In genomic region chr7:16063490-16063889, GRCm38 (mm10) we compare ENCODE assay signal across 13 mouse cellular contexts. TPM values are rescaled to one million over a fixed set of nuclear protein-coding genes. Genes with fewer than 3 reads are reported as not detected.
DNase-seq lines count a peak whose midpoint lies in the region; ATAC-seq and TF ChIP-seq lines count a peak whose summit lies in the region.
"Had no signal": no experiment of that assay in that cellular context is flagged by ENCODE, and none has a peak within 500 bp of the region (broad histone marks: within the 10 kb centered on the region; RNA-seq: fewer than 3 reads in every experiment).

No protein-coding gene starts in this region.

- H3K9me3 ChIP-seq in liver, embryonic 14.5 days (ENCODE audit: control insufficient read depth, low read length), result no peaks in the 10 kb centered on the region; the same call in 1 of the 2 replicates

- peak; percentile 63 for TF ChIP-seq CTCF in layer of hippocampus, adult 2 months (conservative IDR thresholded peaks at IDR 0.05)
- TF ChIP-seq CTCF in liver, embryonic 14.5 days (IDR thresholded peaks at IDR 0.05; ENCODE audit: low read depth), result peak; percentile 73

- peaks cover 9% of the 10 kb centered on the region for H3K27me3 ChIP-seq in liver, embryonic 14.5 days (ENCODE audit: control insufficient read depth, insufficient read depth, low read length)

- no peak for ATAC-seq in liver, embryonic 14.5 days (ENCODE audit: insufficient read depth)
- ATAC-seq: activated CD4-positive, CD25-positive, alpha-beta regulatory T cell, adult 4 months; midbrain, embryonic 16.5 days had no signal

- WGBS in liver, embryonic 14.5 days (ENCODE audit: insufficient replicate concordance), result 35% methylated on average over 4 of the region's 4 CpGs

- H3K4me1 ChIP-seq in liver, embryonic 14.5 days (replicated peaks; ENCODE audit: control insufficient read depth in 2 of 2, insufficient read depth in 2 of 2, low read length in 1 of 2), result no peaks in the 10 kb centered on the region
- H3K4me1 ChIP-seq: forebrain, embryonic 12.5 days; liver, embryonic 13.5 days had no signal

- no peaks in the 10 kb centered on the region for H3K36me3 ChIP-seq in liver, embryonic 14.5 days (replicated peaks; ENCODE audit: control insufficient read depth, insufficient read depth, low read depth)
- H3K36me3 ChIP-seq: forebrain, embryonic 12.5 days; liver, embryonic 13.5 days had no signal

- H3K4me2 ChIP-seq in liver, embryonic 14.5 days (ENCODE audit: low read depth), result no peak overlapping the region
- H3K4me2 ChIP-seq: forebrain, embryonic 12.5 days; liver, embryonic 13.5 days had no signal

- H3K4me3 ChIP-seq in layer of hippocampus, adult 2 months, result no peak overlapping the region
- no peak overlapping the region for H3K4me3 ChIP-seq in liver, embryonic 14.5 days (ENCODE audit: insufficient read depth in 1 of 2, low read depth in 2 of 2, low read length in 2 of 2)
- H3K4me3 ChIP-seq: forebrain, embryonic 12.5 days; liver, embryonic 13.5 days had no signal

- no peak overlapping the region for H3K27ac ChIP-seq in layer of hippocampus, adult 2 months
- no peak overlapping the region for H3K27ac ChIP-seq in liver, embryonic 14.5 days
- H3K27ac ChIP-seq: forebrain, embryonic 12.5 days; liver, embryonic 13.5 days had no signal

- TF ChIP-seq EP300 in liver, embryonic 14.5 days (IDR thresholded peaks at IDR 0.05; ENCODE audit: low read depth), result no peak

- DNase-seq in layer of hippocampus, adult 2 months (ENCODE audit: low spot score in 2 of 2), result no peak
- DNase-seq in layer of hippocampus, adult 9-11 months, result no peak
- DNase-seq in A20 (ENCODE audit: low read depth, low spot score), result peak; percentile 55
- peak; percentile 40 for DNase-seq in ES-CJ7 (ENCODE audit: low read depth, low spot score)
- DNase-seq in liver, embryonic 14.5 days (ENCODE audit: low read depth in 3 of 3, low spot score in 3 of 3), result no peak
- DNase-seq in right cerebral cortex, postnatal 4 days, result no peak
- no peak for DNase-seq in MN1 (ENCODE audit: low spot score)
- no peak for DNase-seq in layer of hippocampus, adult 11-12 months (ENCODE audit: low spot score)
- DNase-seq: embryo, embryonic 11 days; liver, embryonic 13.5 days had no signal

- no peak overlapping the region for H3K9ac ChIP-seq in liver, embryonic 14.5 days (replicated peaks)
- H3K9ac ChIP-seq: forebrain, embryonic 12.5 days; liver, embryonic 13.5 days had no signal

RNA-seq across cellular contexts. Expression of gene Zfp541, which starts 1.9 kb away (rescaled TPM):
- 1 to 10 TPM in 1 of 2 experiments, under 1 TPM in 1; 0.59 to 1.1 TPM for total RNA-seq in layer of hippocampus, adult 2 months (2021)
- polyA plus RNA-seq in liver, embryonic 14.5 days (2012; rRNA removed), result 0.02 TPM in 1 of 2 replicates, not detected in the other
- polyA plus RNA-seq in liver, embryonic 14.5 days (2014; fragmentation: Nextera tagmentation; extraction: Ambion mirVana), result not detected in 2 replicates
- polyA plus RNA-seq: forebrain, embryonic 12.5 days; liver, embryonic 13.5 days had no signal

RNA-seq across cellular contexts. Expression of gene Bicra, which starts 15.8 kb away (rescaled TPM):
- total RNA-seq in layer of hippocampus, adult 2 months (2021), result 10 to 100 TPM; 20.8 to 22.8 TPM
- 1.8 and 2.2 TPM in 2 replicates for polyA plus RNA-seq in liver, embryonic 14.5 days (2012; rRNA removed)
- polyA plus RNA-seq in liver, embryonic 14.5 days (2014; fragmentation: Nextera tagmentation; extraction: Ambion mirVana), result 0.83 and 1.5 TPM in 2 replicates

RNA-seq across cellular contexts. Expression of gene Napa, which starts 34.8 kb away (rescaled TPM):
- total RNA-seq in layer of hippocampus, adult 2 months (2021), result 100 to 1,000 TPM; 309 to 325 TPM
- 88.9 and 110 TPM in 2 replicates for polyA plus RNA-seq in liver, embryonic 14.5 days (2012; rRNA removed)
- polyA plus RNA-seq in liver, embryonic 14.5 days (2014; fragmentation: Nextera tagmentation; extraction: Ambion mirVana), result 107 and 112 TPM in 2 replicates

RNA-seq across cellular contexts. Expression of gene Kptn, which starts 56.2 kb away (rescaled TPM):
- 10 to 100 TPM; 39.4 to 47.0 TPM for total RNA-seq in layer of hippocampus, adult 2 months (2021)
- 5.7 and 7.5 TPM in 2 replicates for polyA plus RNA-seq in liver, embryonic 14.5 days (2012; rRNA removed)
- 8.2 and 8.6 TPM in 2 replicates for polyA plus RNA-seq in liver, embryonic 14.5 days (2014; fragmentation: Nextera tagmentation; extraction: Ambion mirVana)

Comparison
In these comparisons a context has a peak if more than half of its experiments do, and no peak if none do; other contexts are left out.
1. DNase-seq: peak in A20 (single experiment) and ES-CJ7 (single experiment); none in layer of hippocampus, adult 2 months (0 of 2), layer of hippocampus, adult 9-11 months (single experiment), liver, embryonic 14.5 days (0 of 3), right cerebral cortex, postnatal 4 days (single experiment), MN1 (single experiment) and layer of hippocampus, adult 11-12 months (single experiment).